Mouse (Mus musculus): ENCODE data around the gene Dclk1. TPM values are rescaled to one million over a fixed set of nuclear protein-coding genes. Genes with fewer than 3 reads are reported as not detected.

The Dclk1 gene
- total and polyA plus RNA-seq, 3 experiments: 0.55 TPM; not detected in 2

DNA sequence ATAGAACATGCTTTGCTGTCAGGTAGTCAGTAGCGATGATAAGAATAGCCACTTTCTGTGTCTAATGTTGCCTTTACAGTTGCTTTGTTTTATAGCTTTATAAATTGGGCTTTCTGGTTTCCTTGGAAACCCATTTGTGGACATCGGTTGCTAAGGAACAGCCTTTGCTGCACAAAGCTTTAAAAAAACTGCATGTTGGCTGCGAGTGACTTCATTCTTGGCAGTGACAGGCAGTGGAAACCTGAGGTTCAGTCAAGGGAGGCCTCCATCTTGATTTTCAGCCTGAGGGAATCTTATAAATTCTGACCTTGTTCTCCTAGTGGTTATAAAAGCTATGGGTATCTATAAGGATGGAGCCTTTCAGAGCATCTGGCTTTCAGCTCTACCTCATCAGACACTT, 42.1 kb downstream of the Dclk1 start:
- ATAC-seq (ENCODE audit: extremely low read depth, insufficient number of reproducible peaks, low FRiP score, poor library complexity, severe bottlenecking) (no peak), DNase-seq (ENCODE audit: low spot score) (no peak)
- peaks cover 15% of the 10 kb centered on the region for H3K9me3 ChIP-seq (replicated peaks)
- H3K27me3 ChIP-seq (ENCODE audit: insufficient read depth, low read length): no peaks in the 10 kb centered on the region
- H3K4me3 ChIP-seq (ENCODE audit: low read depth, low read length): no peak overlapping the region
- H3K4me1 ChIP-seq (ENCODE audit: insufficient read depth, low read depth, low read length): no peaks in the 10 kb centered on the region
- TF ChIP-seq POLR2AphosphoS5 (IDR thresholded peaks at IDR 0.05; ENCODE audit: insufficient replicate concordance, low read depth, low read length): no peak
- no peak for TF ChIP-seq GATA1 (IDR thresholded peaks at IDR 0.05; ENCODE audit: borderline replicate concordance, low read length)
- no peak for TF ChIP-seq TAL1 (conservative IDR thresholded peaks at IDR 0.05; ENCODE audit: low read depth, low read length)
- TF ChIP-seq GATA2 (IDR thresholded peaks at IDR 0.05; ENCODE audit: borderline replicate concordance, low read depth, low read length): no peak
- no peak for TF ChIP-seq CTCF (IDR thresholded peaks at IDR 0.05; ENCODE audit: low read depth, low read length)
- no peaks in the 10 kb centered on the region for H3K36me3 ChIP-seq (replicated peaks)

DNA sequence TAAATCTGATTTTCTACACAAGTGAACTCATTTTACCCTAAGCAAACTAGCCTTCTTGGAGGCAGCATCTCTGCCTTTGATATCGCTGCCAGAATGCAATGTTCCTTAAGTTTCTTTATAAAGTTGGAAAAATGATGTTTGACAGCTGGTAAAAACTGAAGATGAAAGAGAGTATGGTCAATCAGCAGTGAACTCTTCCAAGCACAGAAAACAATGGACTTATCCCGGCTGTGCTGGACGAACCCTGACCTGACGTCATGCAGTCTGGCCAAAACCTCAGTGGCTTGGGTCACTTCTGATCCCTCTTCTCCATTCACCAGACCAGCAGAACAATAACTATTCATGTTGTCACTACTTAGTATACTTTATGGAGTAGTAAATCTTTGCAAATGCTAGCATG, 46.6 kb downstream of the Dclk1 start:
- peaks cover 17% of the 10 kb centered on the region for H3K9me3 ChIP-seq (replicated peaks)
- no peaks in the 10 kb centered on the region for H3K27me3 ChIP-seq (ENCODE audit: insufficient read depth, low read length)
- H3K4me3 ChIP-seq (ENCODE audit: low read depth, low read length): no peak overlapping the region
- ATAC-seq (ENCODE audit: extremely low read depth, insufficient number of reproducible peaks, low FRiP score, poor library complexity, severe bottlenecking) (no peak), DNase-seq (ENCODE audit: low spot score) (no peak)
- no peaks in the 10 kb centered on the region for H3K4me1 ChIP-seq (ENCODE audit: insufficient read depth, low read depth, low read length)
- no peak for TF ChIP-seq TAL1 (conservative IDR thresholded peaks at IDR 0.05; ENCODE audit: low read depth, low read length)
- TF ChIP-seq CTCF (IDR thresholded peaks at IDR 0.05; ENCODE audit: low read depth, low read length): no peak
- no peak for TF ChIP-seq GATA2 (IDR thresholded peaks at IDR 0.05; ENCODE audit: borderline replicate concordance, low read depth, low read length)
- TF ChIP-seq POLR2AphosphoS5 (IDR thresholded peaks at IDR 0.05; ENCODE audit: insufficient replicate concordance, low read depth, low read length): no peak
- TF ChIP-seq GATA1 (IDR thresholded peaks at IDR 0.05; ENCODE audit: borderline replicate concordance, low read length): no peak
- no peaks in the 10 kb centered on the region for H3K36me3 ChIP-seq (replicated peaks)

DNA sequence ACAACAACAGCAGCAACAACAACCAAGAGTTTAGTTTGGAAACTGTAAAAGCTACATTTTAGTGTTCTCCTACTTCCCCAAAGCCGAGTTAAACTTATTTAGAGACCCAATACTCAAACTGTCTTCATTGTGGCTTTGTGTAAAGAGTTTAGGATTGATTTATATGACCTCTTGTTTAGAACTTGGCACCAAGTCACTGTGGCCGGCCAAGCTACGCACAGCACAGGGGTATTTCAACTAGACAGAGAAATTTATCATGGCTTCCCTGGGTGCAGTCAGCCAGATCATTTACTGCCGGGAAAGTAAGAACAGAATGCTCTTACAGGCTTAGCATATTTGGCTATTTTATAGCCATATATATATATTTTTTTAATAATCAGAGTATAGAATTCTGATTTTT, 49.8 kb downstream of the Dclk1 start:
- Histone ChIP-seq H3K36me3 (replicated peaks) (no peaks in the 10 kb centered on the region), H3K4me1 (ENCODE audit: insufficient read depth, low read depth, low read length) (no peaks in the 10 kb centered on the region), H3K27me3 (ENCODE audit: insufficient read depth, low read length) (no peaks in the 10 kb centered on the region), H3K9me3 (replicated peaks) (peaks cover 25% of the 10 kb centered on the region), H3K4me3 (ENCODE audit: low read depth, low read length) (no peak overlapping the region)
- ATAC-seq (ENCODE audit: extremely low read depth, insufficient number of reproducible peaks, low FRiP score, poor library complexity, severe bottlenecking): no peak
- no peak for DNase-seq (ENCODE audit: low spot score)
- no peak for TF ChIP-seq POLR2AphosphoS5 (IDR thresholded peaks at IDR 0.05; ENCODE audit: insufficient replicate concordance, low read depth, low read length)
- TF ChIP-seq GATA1 (IDR thresholded peaks at IDR 0.05; ENCODE audit: borderline replicate concordance, low read length): no peak
- no peak for TF ChIP-seq CTCF (IDR thresholded peaks at IDR 0.05; ENCODE audit: low read depth, low read length)
- TF ChIP-seq GATA2 (IDR thresholded peaks at IDR 0.05; ENCODE audit: borderline replicate concordance, low read depth, low read length): no peak
- TF ChIP-seq TAL1 (conservative IDR thresholded peaks at IDR 0.05; ENCODE audit: low read depth, low read length): no peak

DNA sequence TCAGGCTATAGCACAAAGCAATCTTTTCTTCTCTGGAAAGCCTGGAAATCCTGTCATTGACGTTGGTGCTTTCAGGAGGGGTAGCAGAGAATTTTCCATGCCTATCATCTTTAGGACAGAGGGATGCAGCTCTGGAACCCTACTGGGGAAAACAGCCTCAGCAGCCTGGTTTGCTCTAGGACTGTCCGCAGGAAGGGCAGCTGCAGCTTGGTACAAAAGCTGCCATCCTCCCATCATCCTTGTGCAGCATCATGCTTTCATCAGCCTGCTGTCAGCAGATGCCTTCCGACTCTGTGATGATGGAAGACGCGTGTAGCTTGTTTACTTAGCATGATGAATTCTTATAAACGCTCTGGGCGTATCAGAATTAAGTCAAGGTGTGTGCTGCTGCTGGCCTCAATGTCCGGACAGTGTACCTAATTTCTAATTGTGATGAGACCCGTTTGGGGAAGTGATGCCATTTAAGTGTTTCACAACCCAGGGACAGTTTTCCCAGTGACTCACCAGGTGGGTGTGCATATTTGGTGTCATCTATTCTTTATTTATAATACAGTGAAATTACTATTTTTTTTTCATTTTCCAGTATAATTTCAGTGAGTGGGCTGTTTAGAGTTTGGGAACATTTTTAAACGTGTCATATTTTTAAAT, 50.7 kb downstream of the Dclk1 start:
- Histone ChIP-seq H3K4me3 (ENCODE audit: low read depth, low read length) (no peak overlapping the region), H3K27me3 (ENCODE audit: insufficient read depth, low read length) (no peaks in the 10 kb centered on the region), H3K4me1 (ENCODE audit: insufficient read depth, low read depth, low read length) (no peaks in the 10 kb centered on the region), H3K36me3 (replicated peaks) (no peaks in the 10 kb centered on the region), H3K9me3 (replicated peaks) (peaks cover 31% of the 10 kb centered on the region)
- ATAC-seq (ENCODE audit: extremely low read depth, insufficient number of reproducible peaks, low FRiP score, poor library complexity, severe bottlenecking) (no peak), DNase-seq (ENCODE audit: low spot score) (no peak)
- TF ChIP-seq GATA2 (IDR thresholded peaks at IDR 0.05; ENCODE audit: borderline replicate concordance, low read depth, low read length): no peak
- TF ChIP-seq TAL1 (conservative IDR thresholded peaks at IDR 0.05; ENCODE audit: low read depth, low read length): no peak
- TF ChIP-seq POLR2AphosphoS5 (IDR thresholded peaks at IDR 0.05; ENCODE audit: insufficient replicate concordance, low read depth, low read length): no peak
- no peak for TF ChIP-seq GATA1 (IDR thresholded peaks at IDR 0.05; ENCODE audit: borderline replicate concordance, low read length)
- no peak for TF ChIP-seq CTCF (IDR thresholded peaks at IDR 0.05; ENCODE audit: low read depth, low read length)

DNA sequence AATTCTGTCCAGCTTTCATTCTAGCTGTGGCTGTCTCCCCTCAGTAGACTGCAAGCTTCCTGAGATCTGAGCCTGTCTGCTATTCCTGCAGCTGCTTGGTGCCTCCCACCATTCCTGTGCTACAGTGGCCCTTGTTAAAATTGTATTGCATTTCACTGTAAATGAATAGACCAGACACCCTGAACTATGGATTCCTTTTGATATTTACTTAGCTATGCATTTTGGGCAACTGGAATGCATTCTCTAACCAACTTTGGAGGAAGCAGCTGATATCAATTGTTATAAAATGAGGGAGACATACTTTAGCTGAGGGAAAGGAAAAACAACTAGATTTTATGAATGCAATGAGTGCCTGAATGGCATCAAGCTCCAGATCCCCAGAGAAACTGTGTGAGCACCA, 63.5 kb downstream of the Dclk1 start:
- TF ChIP-seq GATA2 (IDR thresholded peaks at IDR 0.05; ENCODE audit: borderline replicate concordance, low read depth, low read length) (no peak), POLR2AphosphoS5 (IDR thresholded peaks at IDR 0.05; ENCODE audit: insufficient replicate concordance, low read depth, low read length) (no peak), GATA1 (IDR thresholded peaks at IDR 0.05; ENCODE audit: borderline replicate concordance, low read length) (no peak), CTCF (IDR thresholded peaks at IDR 0.05; ENCODE audit: low read depth, low read length) (no peak), TAL1 (conservative IDR thresholded peaks at IDR 0.05; ENCODE audit: low read depth, low read length) (no peak)
- no peaks in the 10 kb centered on the region for H3K4me1 ChIP-seq (ENCODE audit: insufficient read depth, low read depth, low read length)
- no peaks in the 10 kb centered on the region for H3K36me3 ChIP-seq (replicated peaks)
- H3K9me3 ChIP-seq (replicated peaks): peaks cover 13% of the 10 kb centered on the region
- ATAC-seq (ENCODE audit: extremely low read depth, insufficient number of reproducible peaks, low FRiP score, poor library complexity, severe bottlenecking): no peak
- DNase-seq (ENCODE audit: low spot score): no peak
- no peak overlapping the region for H3K4me3 ChIP-seq (ENCODE audit: low read depth, low read length)
- no peaks in the 10 kb centered on the region for H3K27me3 ChIP-seq (ENCODE audit: insufficient read depth, low read length)

DNA sequence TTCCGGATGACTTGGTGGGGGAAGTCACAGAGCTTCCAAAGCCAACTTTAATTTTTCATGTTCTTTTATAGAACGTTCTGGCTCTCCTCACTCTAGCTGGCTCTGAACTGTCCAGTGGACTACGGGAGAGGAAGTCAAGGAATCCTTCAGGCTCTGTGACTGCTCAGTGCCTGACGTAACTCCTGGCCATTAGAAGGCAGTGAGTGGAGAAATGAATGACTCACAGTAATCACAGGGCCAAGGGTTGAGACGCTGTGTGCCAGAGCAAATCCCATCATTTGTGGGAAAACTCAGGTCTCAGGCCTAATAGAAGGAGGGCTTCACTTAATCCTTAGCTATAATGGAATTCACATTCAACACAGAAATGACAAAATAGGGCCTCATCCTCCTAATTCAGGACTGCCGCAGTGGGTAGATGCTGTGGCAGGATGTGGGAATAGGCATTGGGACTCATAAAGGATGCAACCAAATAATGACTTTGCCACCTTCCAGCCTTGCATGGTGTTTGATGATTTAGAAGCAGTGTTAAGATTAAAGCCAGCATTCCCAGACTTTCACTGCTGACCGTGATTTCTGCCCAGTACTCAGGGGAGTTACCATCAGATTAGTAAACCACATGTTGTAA, 65.5 kb downstream of the Dclk1 start:
- H3K4me1 ChIP-seq (ENCODE audit: insufficient read depth, low read depth, low read length): no peaks in the 10 kb centered on the region
- DNase-seq (ENCODE audit: low spot score) (no peak), ATAC-seq (ENCODE audit: extremely low read depth, insufficient number of reproducible peaks, low FRiP score, poor library complexity, severe bottlenecking) (no peak)
- no peak for TF ChIP-seq CTCF (IDR thresholded peaks at IDR 0.05; ENCODE audit: low read depth, low read length)
- TF ChIP-seq POLR2AphosphoS5 (IDR thresholded peaks at IDR 0.05; ENCODE audit: insufficient replicate concordance, low read depth, low read length): no peak
- no peak for TF ChIP-seq TAL1 (conservative IDR thresholded peaks at IDR 0.05; ENCODE audit: low read depth, low read length)
- no peak for TF ChIP-seq GATA1 (IDR thresholded peaks at IDR 0.05; ENCODE audit: borderline replicate concordance, low read length)
- TF ChIP-seq GATA2 (IDR thresholded peaks at IDR 0.05; ENCODE audit: borderline replicate concordance, low read depth, low read length): no peak
- H3K9me3 ChIP-seq (replicated peaks): peaks cover 11% of the 10 kb centered on the region
- H3K4me3 ChIP-seq (ENCODE audit: low read depth, low read length): no peak overlapping the region
- no peaks in the 10 kb centered on the region for H3K27me3 ChIP-seq (ENCODE audit: insufficient read depth, low read length)
- no peaks in the 10 kb centered on the region for H3K36me3 ChIP-seq (replicated peaks)
